Mouse (Mus musculus): ENCODE measurements around the gene Prkce. TPM values are rescaled to one million over a fixed set of nuclear protein-coding genes. Genes with fewer than 3 reads are reported as not detected.
A peak's percentile ranks its signal among the peaks of the same experiment; 100 is the strongest.

The Prkce gene
- total RNA-seq, 4 experiments from 2014 or later, result 17.6 to 26.9 (median 22.3) TPM

- no peak for DNase-seq
Observed at GRCm38 (mm10) chr17:86493891-86494420, 326.4 kb downstream of the Prkce start.

- no peak for DNase-seq
Observed at GRCm38 (mm10) chr17:86494494-86494893, 326.9 kb downstream of the Prkce start.

GRCm38 (mm10) chr17:86494895-86495294, 327.3 kb downstream of the Prkce start:
- no peak for DNase-seq

- no peak for DNase-seq
Observed at GRCm38 (mm10) chr17:86496123-86496771, 328.7 kb downstream of the Prkce start.

- DNase-seq, result no peak
Observed at GRCm38 (mm10) chr17:86497302-86497701, 329.7 kb downstream of the Prkce start.

- DNase-seq, result peak; percentile 22
Observed at GRCm38 (mm10) chr17:86499359-86500045, 331.9 kb downstream of the Prkce start.

GRCm38 (mm10) chr17:86501393-86501792, 333.8 kb downstream of the Prkce start:
- DNase-seq, result no peak

- DNase-seq, result no peak
Observed at GRCm38 (mm10) chr17:86503208-86503897, 335.8 kb downstream of the Prkce start.

- no peak for DNase-seq
Observed at GRCm38 (mm10) chr17:86505183-86505631, 337.6 kb downstream of the Prkce start, which contains the start of gene Gm10309. Gene Gm10309, minus strand, starts transcription at chr17:86505232.

- DNase-seq, result no peak
Observed at GRCm38 (mm10) chr17:86506881-86507280, 339.3 kb downstream of the Prkce start.

- DNase-seq, result peak; percentile 24
Observed at GRCm38 (mm10) chr17:86507342-86508211, 340.0 kb downstream of the Prkce start.

- DNase-seq, result no peak
Observed at GRCm38 (mm10) chr17:86508212-86508490, 340.6 kb downstream of the Prkce start.

GRCm38 (mm10) chr17:86509871-86510270, 342.3 kb downstream of the Prkce start:
- DNase-seq, result no peak

GRCm38 (mm10) chr17:86514974-86515620, 347.5 kb downstream of the Prkce start:
- no peak for DNase-seq

- no peak for DNase-seq
Observed at GRCm38 (mm10) chr17:86516630-86517029, 349.0 kb downstream of the Prkce start.

GRCm38 (mm10) chr17:86518604-86519003, 351.0 kb downstream of the Prkce start:
- no peak for DNase-seq

- DNase-seq, result no peak
Observed at GRCm38 (mm10) chr17:86521252-86521651, 353.7 kb downstream of the Prkce start.

GRCm38 (mm10) chr17:86522649-86523048, 355.1 kb downstream of the Prkce start:
- DNase-seq, result no peak

GRCm38 (mm10) chr17:86523374-86523773, 355.8 kb downstream of the Prkce start:
- DNase-seq, result no peak

GRCm38 (mm10) chr17:86523843-86524242, 356.3 kb downstream of the Prkce start:
- DNase-seq, result no peak

- DNase-seq, result no peak
Observed at GRCm38 (mm10) chr17:86525075-86525474, 357.5 kb downstream of the Prkce start.

GRCm38 (mm10) chr17:86526016-86526415, 358.4 kb downstream of the Prkce start:
- no peak for DNase-seq
